Mouse (Mus musculus) brown adipose tissue, adult 24 weeks (tissue): ENCODE data around the gene Nat8f5. TPM values are rescaled to one million over a fixed set of nuclear protein-coding genes. Genes with fewer than 3 reads are reported as not detected.
"Not testable (repeated sequence)": the region's sequence is repeated elsewhere in the genome, so short reads cannot be mapped to it uniquely, and the experiment has no call there.

Experiments used
- H3K27ac ChIP-seq: fragments of 200-500 bp; replicated peaks from 2 replicates; pipeline ENCODE4 v1.5.1; 2012; ENCODE audit warnings: low read depth, mild to moderate bottlenecking, low read length
- H3K4me1 ChIP-seq: fragments of 200-500 bp; 2 replicates; pipeline ENCODE4 v1.6.1; 2012; ENCODE audit warnings: low read length, mixed read lengths; ENCODE audit not compliant: control insufficient read depth, insufficient read depth, insufficient read length
- H3K4me3 ChIP-seq: fragments of 200-500 bp; 2 replicates; pipeline ENCODE4 v1.5.1; 2012; ENCODE audit warnings: low read depth, mild to moderate bottlenecking, low read length, moderate library complexity; ENCODE audit not compliant: insufficient read depth
- polyA plus RNA-seq: library from polyadenylated mRNA; stranded (reverse); fragments of >200 nt; gene quantifications from 2 replicates; pipeline ENCODE4 v1.2.4, GENCODE M21; 2012; ENCODE audit not compliant: missing spikeins, insufficient read depth, insufficient read length

Gene Nat8f5
- polyA plus RNA-seq, 1 experiment: not detected

GRCm38 (mm10) chr6:85818338-85818737, 2.4 kb downstream of the Nat8f5 start:
- Histone ChIP-seq H3K4me1 (no peaks in the 10 kb centered on the region), H3K27ac (no peak overlapping the region), H3K4me3 (no peak overlapping the region)

DNA sequence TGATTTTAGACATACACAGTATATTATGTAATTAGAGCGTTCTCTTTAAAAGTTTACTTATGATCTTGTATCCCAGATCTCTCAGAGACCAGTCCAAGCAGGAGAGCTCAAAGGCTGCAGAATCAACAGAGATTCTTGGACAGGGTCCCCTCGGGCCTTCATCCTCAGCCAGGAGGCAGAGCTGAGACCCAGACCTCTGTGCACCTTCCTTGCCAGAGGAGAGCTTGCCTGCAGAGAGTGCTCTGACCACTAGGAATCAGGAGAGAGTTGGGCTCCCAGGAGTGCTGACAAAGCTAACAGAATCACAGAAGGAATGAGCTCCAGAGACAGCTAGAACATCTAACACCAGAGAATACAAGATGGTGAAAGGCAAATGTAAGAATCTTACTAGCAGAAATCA, 7.4 kb downstream of the Nat8f5 start:
- no peak overlapping the region for H3K4me3 ChIP-seq
- no peak overlapping the region for H3K27ac ChIP-seq
- no peaks in the 10 kb centered on the region for H3K4me1 ChIP-seq

GRCm38 (mm10) chr6:85810942-85811537, 9.7 kb downstream of the Nat8f5 start:
- not testable (repeated sequence) for H3K4me1 ChIP-seq, H3K27ac ChIP-seq, H3K4me3 ChIP-seq

GRCm38 (mm10) chr6:85810514-85810913, 10.3 kb downstream of the Nat8f5 start:
- H3K27ac ChIP-seq, H3K4me3 ChIP-seq, H3K4me1 ChIP-seq: not testable (repeated sequence)

- not testable (repeated sequence) for H3K4me3 ChIP-seq, H3K4me1 ChIP-seq, H3K27ac ChIP-seq
These were observed 11.0 kb downstream of the Nat8f5 start for GRCm38 (mm10) chr6:85809784-85810183.

GRCm38 (mm10) chr6:85803180-85803579, 17.6 kb downstream of the Nat8f5 start:
- H3K4me3 ChIP-seq, H3K4me1 ChIP-seq, H3K27ac ChIP-seq: not testable (repeated sequence)

Other genes with a start within 250 kb of the Nat8f5 start
- 0.59 and 0.71 TPM in 2 replicates for gene Alms1, start 233.4 kb downstream of the Nat8f5 start, polyA plus RNA-seq
- not detected in 2 replicates for gene Nat8f7, start 107.8 kb downstream of the Nat8f5 start, polyA plus RNA-seq
- 0.67 TPM in 1 of 2 replicates, not detected in the other for gene Nat8f3, start 55.2 kb downstream of the Nat8f5 start, polyA plus RNA-seq
- gene Nat8f6, start within 50 bp of the Nat8f5 start, polyA plus RNA-seq: not detected in 2 replicates
- gene Nat8, start 11.1 kb upstream of the Nat8f5 start, polyA plus RNA-seq: not detected in 2 replicates
- not detected in 2 replicates for gene Nat8f2, start 48.2 kb upstream of the Nat8f5 start, polyA plus RNA-seq
- gene Nat8f4, start 83.9 kb upstream of the Nat8f5 start, polyA plus RNA-seq: 0.55 and 0.75 TPM in 2 replicates
- gene Tprkb, start 90.9 kb upstream of the Nat8f5 start, polyA plus RNA-seq: 10.1 and 19.7 TPM in 2 replicates
- 11.6 and 12.2 TPM in 2 replicates for gene Nat8f1, start 94.7 kb upstream of the Nat8f5 start, polyA plus RNA-seq
- gene Dusp11, start 140.7 kb upstream of the Nat8f5 start, polyA plus RNA-seq: 31.9 and 39.0 TPM in 2 replicates
- gene Figla, start 195.2 kb upstream of the Nat8f5 start, polyA plus RNA-seq: not detected in 2 replicates
- gene Add2, start 207.7 kb upstream of the Nat8f5 start, polyA plus RNA-seq: not detected in 2 replicates